Mouse (Mus musculus): ENCODE results near the gene Cntnap3. TPM values are rescaled to one million over a fixed set of nuclear protein-coding genes. Genes with fewer than 3 reads are reported as not detected.
"Not testable (repeated sequence)": the region's sequence is repeated elsewhere in the genome, so short reads cannot be mapped to it uniquely, and the experiment has no call there.

The Cntnap3 gene
- total RNA-seq (2014; fragmentation: Nextera tagmentation) (not detected in 2 replicates), total RNA-seq (2017) (not detected in 2 replicates)

GRCm38 (mm10) chr13:64903585-64904208 lies at the start of gene Cntnap3:
Gene Cntnap3, minus strand, starts transcription at chr13:64903955.
- ATAC-seq (replicated peaks; ENCODE audit: poor library complexity, severe bottlenecking): no peak

DNA sequence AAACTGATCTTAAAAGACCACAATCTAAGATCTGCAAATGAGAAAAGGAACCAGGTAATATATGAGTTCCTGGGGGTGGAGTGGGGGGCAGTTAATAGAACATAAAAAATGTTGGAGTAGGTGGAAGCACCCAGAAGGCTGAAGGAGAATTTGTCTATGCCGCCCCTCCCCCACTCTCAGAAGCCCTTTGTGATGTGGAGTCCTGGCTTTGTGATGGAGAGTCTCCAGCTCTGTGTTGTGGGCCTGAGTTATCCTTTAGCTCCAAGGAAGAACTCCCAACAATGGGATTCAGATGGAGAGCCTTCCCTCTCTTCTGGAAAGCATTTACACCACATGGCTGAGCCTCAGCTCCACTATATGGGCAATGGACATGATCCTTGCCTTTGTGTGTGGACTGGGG lies 13.4 kb upstream of the Cntnap3 start, which contains the start of gene Spata31:
TSS of gene Spata31 (plus strand) at position 216 of the 400 bp plus-strand sequence.
- no peak for ATAC-seq (replicated peaks; ENCODE audit: poor library complexity, severe bottlenecking)

GRCm38 (mm10) chr13:64903132-64903531 lies 623 bp downstream of the Cntnap3 start:
- ATAC-seq (replicated peaks; ENCODE audit: poor library complexity, severe bottlenecking): no peak

DNA sequence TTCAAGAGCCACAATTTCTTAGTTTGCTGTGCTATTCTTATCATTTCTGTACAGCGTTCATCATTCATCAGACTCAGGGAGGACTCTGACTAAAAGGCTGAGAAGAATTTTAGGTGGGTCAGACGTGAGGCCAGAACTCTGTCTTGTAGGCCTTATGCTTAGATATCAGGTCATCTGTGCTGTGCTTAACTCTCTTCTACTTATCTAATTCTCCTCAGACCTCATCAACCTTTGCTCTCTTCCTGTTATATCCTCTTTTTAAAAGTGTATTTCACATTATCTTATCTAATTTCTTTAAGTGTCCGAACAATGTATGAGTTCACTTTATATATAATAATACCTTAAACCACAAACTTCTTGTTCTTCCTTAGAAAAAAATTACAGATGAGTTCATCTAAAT lies 38.4 kb downstream of the Cntnap3 start:
- no peak for ATAC-seq (replicated peaks; ENCODE audit: poor library complexity, severe bottlenecking)

DNA sequence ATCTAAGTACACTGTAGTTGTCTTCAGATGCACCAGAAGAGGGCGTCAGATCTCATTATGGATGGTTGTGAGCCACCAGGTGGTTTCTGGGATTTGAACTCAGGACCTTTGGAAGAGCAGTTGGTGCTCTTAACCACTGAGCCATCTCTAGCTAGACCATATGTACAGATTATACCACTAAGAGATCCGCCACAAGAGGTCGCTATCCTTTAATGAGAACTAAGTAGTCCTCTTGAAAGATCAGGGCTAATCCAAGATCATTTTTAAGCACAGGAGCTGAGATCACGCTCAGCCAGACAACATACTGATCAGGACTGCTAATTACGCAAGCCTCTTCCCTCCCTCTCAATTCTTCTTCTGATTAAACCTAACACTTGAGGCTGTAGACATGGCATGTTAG lies 78.9 kb downstream of the Cntnap3 start:
- not testable (repeated sequence) for ATAC-seq (replicated peaks; ENCODE audit: poor library complexity, severe bottlenecking)

DNA sequence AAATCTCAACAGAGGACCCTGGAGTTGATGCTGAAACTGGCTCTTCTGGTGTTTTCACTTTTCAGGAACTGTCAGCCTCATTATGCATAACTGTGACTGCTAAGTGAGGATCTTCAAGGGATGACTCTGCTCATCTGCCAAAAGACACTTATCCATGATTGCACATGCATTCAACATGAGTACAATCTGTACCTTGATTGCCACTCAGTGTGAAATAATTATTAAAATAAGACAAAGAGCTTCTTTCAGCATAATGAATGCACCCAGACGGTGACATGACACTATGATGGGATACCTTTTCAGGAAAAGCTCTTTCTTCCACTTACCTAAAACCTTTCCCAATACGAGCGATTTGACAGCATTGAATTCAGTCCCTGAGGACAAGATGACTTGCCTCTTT lies 158.4 kb downstream of the Cntnap3 start:
- no peak for ATAC-seq (replicated peaks; ENCODE audit: poor library complexity, severe bottlenecking)

GRCm38 (mm10) chr13:64732244-64732643 lies 171.5 kb downstream of the Cntnap3 start:
- no peak for ATAC-seq (replicated peaks; ENCODE audit: poor library complexity, severe bottlenecking)

DNA sequence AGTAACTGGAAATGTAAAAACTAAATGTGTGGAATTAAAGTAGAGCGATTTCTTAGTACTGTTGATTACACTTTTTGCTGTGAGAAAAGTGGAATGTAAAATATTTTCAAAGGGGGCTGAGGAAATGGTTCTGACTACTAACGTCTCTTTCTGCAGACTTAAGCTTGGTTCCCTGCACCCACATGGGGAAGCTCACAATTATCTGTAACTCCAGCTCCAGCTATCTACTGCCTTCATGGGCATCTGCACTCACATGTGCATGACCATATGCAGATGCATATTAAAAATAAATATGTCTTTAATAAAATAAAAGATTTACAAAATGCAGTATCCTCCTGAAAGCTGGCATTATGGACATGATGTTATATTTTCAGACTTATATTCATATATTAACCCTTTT lies 187.0 kb downstream of the Cntnap3 start:
- ATAC-seq (replicated peaks; ENCODE audit: poor library complexity, severe bottlenecking): no peak

DNA sequence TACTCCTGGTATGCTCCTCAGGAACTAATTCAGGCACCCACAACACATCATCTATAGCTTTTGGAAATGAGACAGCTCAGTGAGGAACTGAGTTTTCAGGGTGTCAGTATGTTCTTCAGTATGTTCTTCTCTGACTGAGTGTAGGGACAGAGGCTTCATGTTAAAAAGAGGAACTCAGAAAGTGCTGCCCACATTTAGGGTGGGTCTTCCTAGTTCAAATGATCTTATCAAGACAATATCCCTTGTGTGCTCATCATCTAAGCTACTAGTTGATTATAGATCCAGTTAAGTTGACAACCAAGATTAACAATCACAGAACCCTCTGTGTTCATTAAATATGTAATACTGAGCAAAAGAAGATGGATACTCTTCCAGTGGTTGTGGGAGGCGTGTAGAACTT lies 211.3 kb downstream of the Cntnap3 start:
- ATAC-seq (replicated peaks; ENCODE audit: poor library complexity, severe bottlenecking): no peak

Other genes starting within 250 kb of the Cntnap3 start
- not detected in 2 replicates for gene Spata31, start 13.5 kb upstream of the Cntnap3 start, total RNA-seq (2014; fragmentation: Nextera tagmentation)
- gene Spata31, start 13.5 kb upstream of the Cntnap3 start, total RNA-seq (2017): not detected in 2 replicates
- not detected in 2 replicates for gene Spata31d1c, start 129.1 kb upstream of the Cntnap3 start, total RNA-seq (2014; fragmentation: Nextera tagmentation)
- gene Spata31d1c, start 129.1 kb upstream of the Cntnap3 start, total RNA-seq (2017): not detected in 2 replicates
- gene Prss47, start 148.8 kb upstream of the Cntnap3 start, total RNA-seq (2014; fragmentation: Nextera tagmentation): not detected in 2 replicates
- not detected in 2 replicates for gene Prss47, start 148.8 kb upstream of the Cntnap3 start, total RNA-seq (2017)
- 46.0 and 55.2 TPM in 2 replicates for gene Mfsd14b, start 209.0 kb upstream of the Cntnap3 start, total RNA-seq (2014; fragmentation: Nextera tagmentation)
- gene Mfsd14b, start 209.0 kb upstream of the Cntnap3 start, total RNA-seq (2017): 79.6 and 108 TPM in 2 replicates
- not detected in 2 replicates for gene Olfr465-ps1, start 234.1 kb upstream of the Cntnap3 start, total RNA-seq (2014; fragmentation: Nextera tagmentation)
- not detected in 2 replicates for gene Olfr465-ps1, start 234.1 kb upstream of the Cntnap3 start, total RNA-seq (2017)
- not detected in 2 replicates for gene Olfr466, start 246.3 kb upstream of the Cntnap3 start, total RNA-seq (2014; fragmentation: Nextera tagmentation)
- not detected in 2 replicates for gene Olfr466, start 246.3 kb upstream of the Cntnap3 start, total RNA-seq (2017)

Measured in granulocyte monocyte progenitor cell, adult 5-6 weeks (primary cell).